Mouse (Mus musculus): ENCODE results near the gene Zbed5.

DNA sequence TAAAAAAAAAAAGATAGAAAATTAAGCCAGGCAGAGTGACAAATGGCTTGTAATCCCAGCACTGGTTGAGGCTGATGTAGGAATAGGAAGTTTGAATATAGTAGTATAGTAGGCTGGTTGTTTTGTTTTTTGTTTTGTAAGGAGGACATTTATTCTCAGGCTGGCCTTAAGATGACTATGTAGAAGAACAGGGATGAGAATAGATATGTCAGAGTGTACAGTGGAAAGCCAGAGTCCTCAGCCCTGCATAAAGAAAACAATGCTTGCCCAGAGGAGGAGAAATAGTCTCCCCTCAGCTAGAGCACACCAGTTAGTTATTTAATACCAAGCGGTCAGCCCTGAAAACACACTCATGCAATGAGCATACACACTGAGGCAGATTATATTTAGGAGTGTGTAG is 2.9 kb downstream of the Zbed5 start, which contains the start of gene Phkg1:
- TF ChIP-seq TAL1 (IDR thresholded peaks at IDR 0.05; ENCODE audit: low read length) (no peak), GATA1 (IDR thresholded peaks at IDR 0.05; ENCODE audit: low read length) (no peak)
